Mouse (Mus musculus): ENCODE results near the gene Serpinb9c. TPM values are rescaled to one million over a fixed set of nuclear protein-coding genes. Genes with fewer than 3 reads are reported as not detected.

Gene Serpinb9c
- total RNA-seq (2023), result not detected

DNA sequence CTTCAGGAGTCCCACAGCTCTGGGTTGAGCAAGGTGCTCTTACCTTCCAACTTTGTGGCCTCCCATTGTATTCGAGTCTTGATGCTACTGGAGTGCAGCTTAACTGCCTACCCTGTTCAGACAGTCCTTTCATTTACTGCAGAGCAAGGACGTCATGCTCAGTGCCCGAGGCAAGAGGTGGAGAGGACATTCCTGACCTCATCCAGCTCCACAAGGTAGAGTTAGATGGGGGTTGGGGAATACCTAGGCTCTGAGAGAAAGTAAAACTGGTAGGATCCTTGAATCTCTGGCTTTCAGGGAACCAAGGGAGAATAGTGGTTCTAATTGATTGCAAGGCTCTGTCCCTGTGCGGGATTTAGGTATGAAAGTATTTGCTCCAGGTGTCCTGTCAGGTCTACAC is at the start of gene Serpinb9c:
Gene Serpinb9c (minus strand): TSS at position 101 of the 400 bp plus-strand sequence.

DNA sequence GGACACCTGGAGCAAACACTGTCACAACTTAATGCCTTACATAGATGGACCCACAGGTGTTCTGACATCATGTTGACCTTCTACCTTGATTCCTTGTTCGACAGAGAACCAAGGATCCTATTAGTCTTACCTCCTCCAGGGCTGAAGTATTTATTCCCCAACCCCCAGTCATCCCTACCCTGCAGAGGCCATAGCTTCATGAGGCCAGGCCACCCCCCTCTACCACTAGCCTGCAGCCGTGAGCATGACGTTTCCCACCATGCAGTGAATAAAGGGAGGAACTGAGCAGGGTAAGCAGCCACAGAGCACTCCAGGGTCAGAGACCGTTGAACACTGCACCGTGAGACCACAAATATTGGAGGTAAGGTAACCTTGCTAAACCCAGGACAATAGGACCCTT is 33.1 kb upstream of the Serpinb9c start, which contains the start of gene Serpinb9d:
Gene Serpinb9d (plus strand): TSS at position 301 of the 400 bp plus-strand sequence.

Other genes with a start within 250 kb of the Serpinb9c start
- 10 to 100 TPM in 1 of 2 experiments, 1 to 10 TPM in 1; 7.7 to 10.1 TPM for gene Serpinb6b, start 194.5 kb downstream of the Serpinb9c start, total RNA-seq (2023)
- gene Serpinb9, start 156.5 kb downstream of the Serpinb9c start, total RNA-seq (2023), result 1 to 10 TPM; 2.5 to 3.4 TPM
- gene Serpinb9b, start 132.3 kb downstream of the Serpinb9c start, total RNA-seq (2023), result not detected
- not detected for gene Serpinb1b, start 81.2 kb downstream of the Serpinb9c start, total RNA-seq (2023)
- gene Serpinb9d, start 33.2 kb upstream of the Serpinb9c start, total RNA-seq (2023), result not detected
- gene Serpinb9e, start 89.9 kb upstream of the Serpinb9c start, total RNA-seq (2023), result not detected
- gene Serpinb9f, start 164.3 kb upstream of the Serpinb9c start, total RNA-seq (2023), result not detected
- gene Gm11397, start 236.0 kb upstream of the Serpinb9c start, total RNA-seq (2023), result not detected